Mouse (Mus musculus) liver, embryonic 14.5 days (tissue): ENCODE data around the gene Pi4kb.

ENCODE experiments used
- CTCF ChIP-seq: IDR thresholded peaks from 2 replicates; pipeline ENCODE4 v1.5.1; 2016; ENCODE audit warnings: antibody characterized with exemption, low read depth, control low read depth
- EP300 ChIP-seq: IDR thresholded peaks from 2 replicates; pipeline ENCODE4 v1.6.1; 2016; ENCODE audit warnings: antibody characterized with exemption, low read depth

DNA sequence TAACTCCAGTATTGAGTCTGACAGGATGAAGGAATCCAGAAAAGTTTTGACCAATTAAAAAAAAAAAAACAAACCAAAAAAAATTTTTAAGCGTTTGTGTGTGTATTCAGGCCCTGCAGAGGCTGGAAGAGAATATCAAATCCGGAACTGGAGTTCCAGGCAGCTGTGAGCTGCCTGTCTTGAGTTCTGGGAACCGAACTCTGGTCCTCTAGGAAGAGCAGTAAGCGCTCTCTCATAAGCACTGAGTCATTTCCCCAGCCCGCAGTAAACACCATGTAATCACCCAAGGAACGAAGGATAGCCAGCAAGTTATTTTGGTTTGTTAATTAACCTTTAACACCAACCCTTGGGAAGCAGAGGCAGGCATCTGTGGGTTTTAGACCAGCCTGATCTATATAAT is 68.7 kb downstream of the Pi4kb start:
- TF ChIP-seq CTCF (no peak), EP300 (no peak)
